Mouse (Mus musculus) adrenal gland, adult 18-20 months (tissue): ENCODE measurements around the gene Fto. TPM values are rescaled to one million over a fixed set of nuclear protein-coding genes. Genes with fewer than 3 reads are reported as not detected.

Source experiments
- DNase-seq, 2 experiments: peaks; one replicate each; pipeline ENCODE4 v3.0.0; 2021 to 2022; ENCODE audit warnings: low spot score in 2 of 2
- total RNA-seq, 2 experiments: library from RNA; stranded (reverse); gene quantifications; 1 replicate in 1 of 2; 2 replicates in 1 of 2; pipeline ENCODE4 v1.2.3; 2021

The Fto gene
- total RNA-seq, 2 experiments from 2014 or later: 73.6 to 78.4 TPM

- DNase-seq: no peak
Measured at GRCm38 (mm10) chr8:91323511-91323910, 10.2 kb downstream of the Fto start.

GRCm38 (mm10) chr8:91324271-91324670 is 10.9 kb downstream of the Fto start:
- DNase-seq: no peak

- no peak for DNase-seq
Measured at GRCm38 (mm10) chr8:91324916-91325315, 11.6 kb downstream of the Fto start.

- no peak for DNase-seq
Measured at GRCm38 (mm10) chr8:91326018-91326417, 12.7 kb downstream of the Fto start.

GRCm38 (mm10) chr8:91326946-91327345 is 13.6 kb downstream of the Fto start:
- DNase-seq: no peak

GRCm38 (mm10) chr8:91327471-91328205 is 14.3 kb downstream of the Fto start:
- DNase-seq: no peak

- DNase-seq: no peak
Measured at GRCm38 (mm10) chr8:91329056-91329455, 15.7 kb downstream of the Fto start.

GRCm38 (mm10) chr8:91329461-91329850 is 16.1 kb downstream of the Fto start:
- no peak for DNase-seq

GRCm38 (mm10) chr8:91338389-91339154 is 25.2 kb downstream of the Fto start:
- DNase-seq: no peak

GRCm38 (mm10) chr8:91339651-91340050 is 26.3 kb downstream of the Fto start:
- DNase-seq: no peak

GRCm38 (mm10) chr8:91340746-91341145 is 27.4 kb downstream of the Fto start:
- DNase-seq: no peak

- no peak for DNase-seq
Measured at GRCm38 (mm10) chr8:91342196-91342595, 28.9 kb downstream of the Fto start.

GRCm38 (mm10) chr8:91342798-91343197 is 29.5 kb downstream of the Fto start:
- DNase-seq: no peak

GRCm38 (mm10) chr8:91344659-91345058 is 31.3 kb downstream of the Fto start:
- no peak for DNase-seq

- no peak for DNase-seq
Measured at GRCm38 (mm10) chr8:91347146-91347545, 33.8 kb downstream of the Fto start.

GRCm38 (mm10) chr8:91347595-91347994 is 34.3 kb downstream of the Fto start:
- no peak for DNase-seq

GRCm38 (mm10) chr8:91349816-91350215 is 36.5 kb downstream of the Fto start:
- DNase-seq: no peak

- DNase-seq: no peak
Measured at GRCm38 (mm10) chr8:91350628-91351027, 37.3 kb downstream of the Fto start.

GRCm38 (mm10) chr8:91352598-91352997 is 39.3 kb downstream of the Fto start:
- DNase-seq: no peak

GRCm38 (mm10) chr8:91353062-91353461 is 39.7 kb downstream of the Fto start:
- peak in 1 of 2 experiments; percentile 8 for DNase-seq

GRCm38 (mm10) chr8:91353907-91354306 is 40.6 kb downstream of the Fto start:
- DNase-seq: no peak

GRCm38 (mm10) chr8:91355301-91355905 is 42.1 kb downstream of the Fto start:
- DNase-seq: no peak
